Mouse (Mus musculus): Measurements from ENCODE around the gene Klf15. TPM values are rescaled to one million over a fixed set of nuclear protein-coding genes. Genes with fewer than 3 reads are reported as not detected.

The Klf15 gene
- polyA plus RNA-seq, 1 experiment from 2014 or later, result 45.6 TPM

DNA sequence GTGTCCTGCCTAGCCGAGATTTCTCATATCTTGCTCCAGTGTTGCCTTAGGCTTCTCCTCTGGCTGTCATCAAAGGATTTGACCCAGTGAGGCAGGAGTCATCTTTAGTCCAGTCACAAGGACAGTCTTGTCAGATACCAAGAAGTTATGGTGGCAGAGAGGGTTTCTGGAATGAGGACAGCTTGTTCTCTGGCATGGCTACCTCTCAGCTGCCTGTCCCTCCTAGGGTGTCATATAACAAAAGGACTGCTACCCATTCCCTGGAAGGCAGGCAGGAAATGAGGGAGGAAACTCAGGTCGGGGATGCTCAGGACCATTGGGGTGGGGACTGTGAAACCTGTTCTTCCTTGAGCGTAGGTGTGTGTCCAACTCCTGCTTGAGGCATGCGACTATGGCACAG lies 9.7 kb downstream of the Klf15 start:
- Histone ChIP-seq H3K4me1 (ENCODE audit: insufficient read depth) (peaks cover 20% of the 10 kb centered on the region), H3K36me3 (replicated peaks; ENCODE audit: insufficient read depth, low read length) (peaks cover 18% of the 10 kb centered on the region; the same call in 1 of the 2 replicates), H3K4me3 (ENCODE audit: low read depth, low read length) (no peak overlapping the region), H3K9me3 (ENCODE audit: low read length) (no peaks in the 10 kb centered on the region), H3K9ac (replicated peaks) (no peak overlapping the region; the same call in 1 of the 2 replicates), H3K27ac (ENCODE audit: low read depth) (peak overlapping the region; percentile 1; the same call in 1 of the 2 replicates), H3K4me2 (ENCODE audit: low read depth, low read length) (peak overlapping the region; percentile 38; the same call in 1 of the 2 replicates), H3K27me3 (ENCODE audit: insufficient read depth, low read length) (no peaks in the 10 kb centered on the region)
- ATAC-seq (no peak), DNase-seq (no peak)
- TF ChIP-seq CTCF (IDR thresholded peaks at IDR 0.05; ENCODE audit: low read depth) (no peak), EP300 (IDR thresholded peaks at IDR 0.05; ENCODE audit: low read depth) (no peak)
- WGBS (ENCODE audit: insufficient replicate concordance), result 65% methylated on average over 4 of the region's 4 CpGs

DNA sequence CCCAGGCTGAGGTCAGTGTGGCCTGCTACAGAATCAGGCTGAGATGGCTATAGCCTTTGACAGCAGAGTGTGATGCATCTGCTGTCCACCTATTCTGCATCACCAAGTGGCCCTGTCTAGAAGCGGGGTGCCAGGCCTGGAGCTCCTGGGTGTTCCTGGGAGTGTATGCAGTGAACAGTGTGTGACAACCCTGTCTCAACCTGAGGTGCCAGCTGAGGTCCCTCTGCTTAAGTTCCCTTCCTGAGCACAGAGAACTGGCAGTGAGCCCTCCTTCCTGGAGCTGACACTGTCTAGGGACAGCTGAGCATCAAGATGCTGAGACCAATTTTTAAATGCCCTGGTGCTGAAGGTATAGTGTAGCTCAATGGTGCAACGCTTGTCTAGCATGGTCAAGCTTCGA lies 10.3 kb downstream of the Klf15 start:
- Histone ChIP-seq H3K27me3 (ENCODE audit: insufficient read depth, low read length) (no peaks in the 10 kb centered on the region), H3K36me3 (replicated peaks; ENCODE audit: insufficient read depth, low read length) (peaks cover 18% of the 10 kb centered on the region; the same call in 1 of the 2 replicates), H3K4me1 (ENCODE audit: insufficient read depth) (peaks cover 20% of the 10 kb centered on the region), H3K9ac (replicated peaks) (no peak overlapping the region; the same call in 1 of the 2 replicates), H3K4me3 (ENCODE audit: low read depth, low read length) (no peak overlapping the region), H3K27ac (ENCODE audit: low read depth) (no peak overlapping the region), H3K9me3 (ENCODE audit: low read length) (no peaks in the 10 kb centered on the region), H3K4me2 (ENCODE audit: low read depth, low read length) (peak overlapping the region; percentile 38; the same call in 1 of the 2 replicates)
- DNase-seq (no peak), ATAC-seq (no peak)
- no peak for TF ChIP-seq CTCF (IDR thresholded peaks at IDR 0.05; ENCODE audit: low read depth)
- TF ChIP-seq EP300 (IDR thresholded peaks at IDR 0.05; ENCODE audit: low read depth), result no peak
- 79% methylated on average over 3 of the region's 3 CpGs for WGBS (ENCODE audit: insufficient replicate concordance)

- Histone ChIP-seq H3K4me2 (ENCODE audit: low read depth, low read length) (0 out of 2 replicates have a peak overlapping the region, but pooled peaks have one; percentile 3), H3K27me3 (ENCODE audit: insufficient read depth, low read length) (no peaks in the 10 kb centered on the region), H3K36me3 (replicated peaks; ENCODE audit: insufficient read depth, low read length) (peaks cover 18% of the 10 kb centered on the region; the same call in 1 of the 2 replicates), H3K4me1 (ENCODE audit: insufficient read depth) (peaks cover 20% of the 10 kb centered on the region), H3K9me3 (ENCODE audit: low read length) (no peaks in the 10 kb centered on the region), H3K4me3 (ENCODE audit: low read depth, low read length) (no peak overlapping the region), H3K9ac (replicated peaks) (no peak overlapping the region), H3K27ac (ENCODE audit: low read depth) (no peak overlapping the region)
- ATAC-seq (no peak), DNase-seq (no peak)
- 89% methylated on average over 24 of the region's 24 CpGs for WGBS (ENCODE audit: insufficient replicate concordance)
- no peak for TF ChIP-seq CTCF (IDR thresholded peaks at IDR 0.05; ENCODE audit: low read depth)
- TF ChIP-seq EP300 (IDR thresholded peaks at IDR 0.05; ENCODE audit: low read depth), result no peak
Observed at GRCm38 (mm10) chr6:90473630-90474360, 11.4 kb downstream of the Klf15 start.

GRCm38 (mm10) chr6:90474361-90474750 lies 12.0 kb downstream of the Klf15 start:
- TF ChIP-seq EP300 (IDR thresholded peaks at IDR 0.05; ENCODE audit: low read depth) (no peak), CTCF (IDR thresholded peaks at IDR 0.05; ENCODE audit: low read depth) (no peak)
- DNase-seq, result no peak
- Histone ChIP-seq H3K4me2 (ENCODE audit: low read depth, low read length) (no peak overlapping the region), H3K4me1 (ENCODE audit: insufficient read depth) (peaks cover 20% of the 10 kb centered on the region), H3K4me3 (ENCODE audit: low read depth, low read length) (no peak overlapping the region), H3K9ac (replicated peaks) (no peak overlapping the region), H3K27me3 (ENCODE audit: insufficient read depth, low read length) (no peaks in the 10 kb centered on the region), H3K27ac (ENCODE audit: low read depth) (no peak overlapping the region; the same call in 1 of the 2 replicates), H3K9me3 (ENCODE audit: low read length) (no peaks in the 10 kb centered on the region), H3K36me3 (replicated peaks; ENCODE audit: insufficient read depth, low read length) (peaks cover 18% of the 10 kb centered on the region; the same call in 1 of the 2 replicates)
- WGBS (ENCODE audit: insufficient replicate concordance), result 71% methylated on average over 3 of the region's 3 CpGs
- ATAC-seq, result no peak

GRCm38 (mm10) chr6:90475176-90475853 lies 12.9 kb downstream of the Klf15 start:
- peak; percentile 53 for ATAC-seq
- Histone ChIP-seq H3K9me3 (ENCODE audit: low read length) (no peaks in the 10 kb centered on the region), H3K27ac (ENCODE audit: low read depth) (peak overlapping the region; percentile 60), H3K4me3 (ENCODE audit: low read depth, low read length) (no peak overlapping the region), H3K36me3 (replicated peaks; ENCODE audit: insufficient read depth, low read length) (peaks cover 18% of the 10 kb centered on the region; the same call in 1 of the 2 replicates), H3K9ac (replicated peaks) (peak overlapping the region; percentile 16; the same call in 1 of the 2 replicates), H3K4me2 (ENCODE audit: low read depth, low read length) (no peak overlapping the region), H3K27me3 (ENCODE audit: insufficient read depth, low read length) (no peaks in the 10 kb centered on the region), H3K4me1 (ENCODE audit: insufficient read depth) (peaks cover 20% of the 10 kb centered on the region)
- TF ChIP-seq CTCF (IDR thresholded peaks at IDR 0.05; ENCODE audit: low read depth) (no peak), EP300 (IDR thresholded peaks at IDR 0.05; ENCODE audit: low read depth) (no peak)
- WGBS (ENCODE audit: insufficient replicate concordance), result 64% methylated on average over 4 of the region's 4 CpGs
- no peak for DNase-seq

DNA sequence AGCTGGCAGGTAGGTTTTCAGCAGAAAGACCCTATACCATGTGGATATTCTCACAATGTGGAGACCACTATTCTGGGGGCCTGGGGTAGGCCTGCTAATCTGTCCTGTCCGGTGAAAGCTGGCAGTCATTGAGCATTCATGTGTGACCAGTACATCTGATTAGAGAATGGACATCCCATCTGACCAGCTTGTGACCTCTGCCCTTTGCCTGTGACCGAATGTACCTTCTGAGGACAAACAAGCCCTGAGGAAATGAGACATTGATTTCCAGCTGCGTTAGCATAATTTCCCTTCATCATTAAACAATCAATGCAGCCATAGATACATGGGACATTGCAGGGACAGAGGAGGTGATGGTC lies 13.5 kb downstream of the Klf15 start:
- no peak overlapping the region for H3K4me2 ChIP-seq (ENCODE audit: low read depth, low read length)
- peak overlapping the region; percentile 16; the same call in 1 of the 2 replicates for H3K9ac ChIP-seq (replicated peaks)
- no peak for DNase-seq
- no peak overlapping the region for H3K4me3 ChIP-seq (ENCODE audit: low read depth, low read length)
- WGBS (ENCODE audit: insufficient replicate concordance), result 51% methylated on average over 3 of the region's 3 CpGs
- H3K27me3 ChIP-seq (ENCODE audit: insufficient read depth, low read length), result no peaks in the 10 kb centered on the region
- H3K9me3 ChIP-seq (ENCODE audit: low read length), result no peaks in the 10 kb centered on the region
- peaks cover 18% of the 10 kb centered on the region; the same call in 1 of the 2 replicates for H3K36me3 ChIP-seq (replicated peaks; ENCODE audit: insufficient read depth, low read length)
- peak; percentile 79 for ATAC-seq
- TF ChIP-seq EP300 (IDR thresholded peaks at IDR 0.05; ENCODE audit: low read depth) (peak; percentile 44; the same call in 1 of the 2 replicates), CTCF (IDR thresholded peaks at IDR 0.05; ENCODE audit: low read depth) (no peak)
- H3K4me1 ChIP-seq (ENCODE audit: insufficient read depth), result peaks cover 20% of the 10 kb centered on the region
- peak overlapping the region; percentile 60 for H3K27ac ChIP-seq (ENCODE audit: low read depth)

Measured in liver, postnatal 0 days (tissue).